Mouse (Mus musculus) limb, embryonic 14.5 days (tissue): ENCODE results near the gene Wdr61. TPM values are rescaled to one million over a fixed set of nuclear protein-coding genes. Genes with fewer than 3 reads are reported as not detected.

Source experiments
- ATAC-seq: fragments of 200-750 bp; cut with Nextera tagmentation; 2 replicates; pipeline ENCODE4 v1.8.0; 2017; ENCODE audit warnings: low read depth, moderate number of reproducible peaks, moderate TSS enrichment; ENCODE audit not compliant: low FRiP score
- DNase-seq: peaks from one replicate; pipeline ENCODE4 v3.0.0-alpha.2; 2015; ENCODE audit warnings: low spot score
- H3K27ac ChIP-seq: fragments of 300-500 bp; sonication (generic); replicated peaks from 2 replicates; pipeline ENCODE4 v1.5.1; 2014; ENCODE audit warnings: low read depth, mild to moderate bottlenecking, low read length, moderate library complexity, mixed read lengths
- H3K27me3 ChIP-seq: fragments of 300-500 bp; sonication (generic); 2 replicates; pipeline ENCODE4 v1.6.1; 2014; ENCODE audit warnings: low read length, mixed read lengths; ENCODE audit not compliant: control insufficient read depth, insufficient read depth
- H3K36me3 ChIP-seq: fragments of 300-500 bp; sonication (generic); 2 replicates; pipeline ENCODE4 v1.6.1; 2014; ENCODE audit warnings: mild to moderate bottlenecking, low read length, moderate library complexity, mixed read lengths; ENCODE audit not compliant: control insufficient read depth, insufficient read depth
- H3K4me1 ChIP-seq: fragments of 300-500 bp; sonication (generic); 2 replicates; pipeline ENCODE4 v1.6.1; 2014; ENCODE audit warnings: antibody characterized with exemption, low read length, mixed read lengths; ENCODE audit not compliant: control insufficient read depth, insufficient read depth
- H3K4me2 ChIP-seq: fragments of 300-500 bp; sonication (generic); replicated peaks from 2 replicates; pipeline ENCODE4 v1.6.1; 2014; ENCODE audit warnings: low read depth, mild to moderate bottlenecking, low read length, moderate library complexity; ENCODE audit not compliant: severe bottlenecking
- H3K4me3 ChIP-seq: fragments of 300-500 bp; sonication (generic); replicated peaks from 2 replicates; pipeline ENCODE4 v1.5.1; 2014; ENCODE audit warnings: low read length
- H3K9ac ChIP-seq: fragments of 300-500 bp; sonication (generic); 2 replicates; pipeline ENCODE4 v1.6.1; 2014; ENCODE audit warnings: mild to moderate bottlenecking, low read depth, low read length, moderate library complexity; ENCODE audit not compliant: severe bottlenecking
- H3K9me3 ChIP-seq: fragments of 300-500 bp; sonication (generic); 2 replicates; pipeline ENCODE4 v1.6.1; 2016; ENCODE audit warnings: low read length; ENCODE audit not compliant: control insufficient read depth
- POLR2A ChIP-seq: fragments of 200-500 bp; IDR thresholded peaks from 2 replicates; pipeline ENCODE4 v1.8.0; 2012; ENCODE audit warnings: inconsistent platforms, mild to moderate bottlenecking, moderate library complexity, borderline replicate concordance; ENCODE audit not compliant: insufficient read depth, insufficient read length; ENCODE audit errors: extremely low read depth
- WGBS: fragments of 180-500 bp; shearing (Covaris S2); extraction: QIAGEN DNeasy Blood & Tissue Kit; methylation state at CpG from one replicate; pipeline ENCODE4 v1.1.7; 2014; 5-methylcytosine and 5-hydroxymethylcytosine counted together
- polyA plus RNA-seq, 2 experiments: library from polyadenylated mRNA; depleted of rRNA in 1 of 2; stranded (reverse) in 1 of 2; unstranded in 1 of 2; fragments of >200 nt; fragmentation: Nextera tagmentation in 1 of 2; extraction: Ambion mirVana in 1 of 2; gene quantifications; 2 replicates each; pipeline versions ENCODE4 v1.2.1 to v1.2.3; 2012 to 2014

Wdr61 gene
- polyA plus RNA-seq, 2 experiments: 105 to 159 TPM

- no peak overlapping the region for H3K27ac ChIP-seq
- no peaks in the 10 kb centered on the region for H3K9me3 ChIP-seq
- peaks cover 35% of the 10 kb centered on the region for H3K36me3 ChIP-seq
- H3K27me3 ChIP-seq: no peaks in the 10 kb centered on the region
- no peak overlapping the region for H3K4me3 ChIP-seq
- DNase-seq: no peak
- no peaks in the 10 kb centered on the region for H3K4me1 ChIP-seq
- no peak overlapping the region for H3K4me2 ChIP-seq
- H3K9ac ChIP-seq: no peak overlapping the region
- WGBS: 48% methylated on average over 8 of the region's 8 CpGs
- TF ChIP-seq POLR2A: no peak
- no peak for ATAC-seq
Observed at GRCm38 (mm10) chr9:54707288-54707999, 26.9 kb downstream of the Wdr61 start.

GRCm38 (mm10) chr9:54705561-54705960, 28.8 kb downstream of the Wdr61 start:
- Histone ChIP-seq H3K27ac (no peak overlapping the region), H3K27me3 (no peaks in the 10 kb centered on the region), H3K4me3 (no peak overlapping the region), H3K36me3 (peaks cover 17% of the 10 kb centered on the region), H3K4me2 (no peak overlapping the region), H3K9me3 (no peaks in the 10 kb centered on the region), H3K4me1 (peaks cover 2% of the 10 kb centered on the region; the same call in 1 of the 2 replicates), H3K9ac (no peak overlapping the region)
- WGBS: 24% methylated on average over 1 of the region's 1 CpGs
- no peak for TF ChIP-seq POLR2A
- ATAC-seq: no peak
- DNase-seq: no peak

- Histone ChIP-seq H3K4me1 (peaks cover 9% of the 10 kb centered on the region), H3K27me3 (no peaks in the 10 kb centered on the region), H3K4me3 (no peak overlapping the region), H3K27ac (no peak overlapping the region), H3K9ac (no peak overlapping the region), H3K4me2 (no peak overlapping the region), H3K36me3 (0 out of 2 replicates have a peak, but pooled peaks cover 6% of the 10 kb centered on the region), H3K9me3 (no peaks in the 10 kb centered on the region)
- DNase-seq (no peak), ATAC-seq (no peak)
- TF ChIP-seq POLR2A: no peak
- 73% methylated on average over 5 of the region's 5 CpGs for WGBS
Observed at GRCm38 (mm10) chr9:54704361-54704760, 30.0 kb downstream of the Wdr61 start.

GRCm38 (mm10) chr9:54702581-54702980, 31.7 kb downstream of the Wdr61 start:
- Histone ChIP-seq H3K4me2 (no peak overlapping the region), H3K9ac (no peak overlapping the region), H3K4me1 (peaks cover 14% of the 10 kb centered on the region), H3K9me3 (no peaks in the 10 kb centered on the region), H3K36me3 (no peaks in the 10 kb centered on the region), H3K27me3 (no peaks in the 10 kb centered on the region; the same call in 1 of the 2 replicates), H3K4me3 (no peak overlapping the region), H3K27ac (no peak overlapping the region)
- no peak for TF ChIP-seq POLR2A
- WGBS: 82% methylated on average over 2 of the region's 2 CpGs
- ATAC-seq (no peak), DNase-seq (no peak)

GRCm38 (mm10) chr9:54700746-54701145, 33.6 kb downstream of the Wdr61 start:
- Histone ChIP-seq H3K4me2 (peak overlapping the region; percentile 94), H3K27ac (no peak overlapping the region), H3K9ac (no peak overlapping the region), H3K36me3 (no peaks in the 10 kb centered on the region), H3K9me3 (no peaks in the 10 kb centered on the region), H3K4me3 (peak overlapping the region; percentile 75; the same call in 1 of the 2 replicates), H3K27me3 (no peaks in the 10 kb centered on the region; the same call in 1 of the 2 replicates), H3K4me1 (peaks cover 14% of the 10 kb centered on the region)
- ATAC-seq (no peak), DNase-seq (no peak)
- TF ChIP-seq POLR2A: no peak
- 77% methylated on average over 7 of the region's 7 CpGs for WGBS
